Mouse (Mus musculus): ENCODE results near the gene Meis1.

DNA sequence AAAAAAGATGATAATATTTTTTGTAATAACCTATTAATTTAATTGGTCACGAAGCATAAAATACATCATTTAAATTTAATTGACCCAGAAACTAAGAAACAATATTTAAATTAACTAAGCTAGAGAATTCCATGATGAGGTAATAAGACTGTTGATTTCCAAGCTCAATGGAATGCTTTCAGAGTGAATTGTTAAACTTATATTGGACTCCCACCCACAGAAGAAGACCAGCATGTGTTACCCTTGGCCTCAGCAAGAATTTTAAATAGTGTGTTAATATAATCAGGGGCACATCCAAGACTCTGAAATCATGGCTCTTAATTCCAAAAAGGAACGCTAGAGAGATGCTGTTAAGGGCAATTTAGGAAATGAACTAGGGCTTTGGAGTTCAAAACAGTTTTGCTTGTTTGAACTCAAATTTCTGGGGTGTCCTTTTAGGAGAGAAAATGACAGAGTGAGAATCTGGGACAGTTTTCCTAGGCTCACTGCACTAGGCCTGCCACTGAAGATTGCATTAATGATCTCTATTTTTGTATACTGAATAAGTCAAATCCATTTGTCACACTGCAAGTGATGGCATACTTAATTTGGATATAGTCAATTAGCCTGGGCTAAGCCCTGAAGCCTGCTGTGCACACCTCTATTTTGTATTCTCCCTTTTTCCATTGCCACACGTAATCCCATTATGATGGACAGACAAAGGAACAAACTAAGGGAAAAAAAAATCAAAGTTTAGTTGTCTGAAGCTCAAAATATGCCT, 135.9 kb downstream of the Meis1 start:
- TF ChIP-seq CTCF (IDR thresholded peaks at IDR 0.05) (no peak), EP300 (IDR thresholded peaks at IDR 0.05) (no peak)

All from lung, postnatal 0 days (tissue).